In genomic region chr1:165459503-165460181, GRCm38 (mm10) we compare ENCODE assay signal across 8 mouse cellular contexts. TPM values are rescaled to one million over a fixed set of nuclear protein-coding genes. Genes with fewer than 3 reads are reported as not detected.
DNase-seq lines count a peak whose midpoint lies in the region; ATAC-seq and TF ChIP-seq lines count a peak whose summit lies in the region.

No protein-coding gene starts in this region.

- H3K9me3 ChIP-seq in heart, embryonic 13.5 days, result no peaks in the 10 kb centered on the region
- no peaks in the 10 kb centered on the region for H3K9me3 ChIP-seq in liver, embryonic 13.5 days (replicated peaks)
- H3K9me3 ChIP-seq in stomach, postnatal 0 days (ENCODE audit: control insufficient read depth, low read length), result no peaks in the 10 kb centered on the region

- peaks cover 2% of the 10 kb centered on the region; the same call in 1 of the 2 replicates for H3K4me1 ChIP-seq in bone marrow macrophage, adult 2 months (ENCODE audit: control insufficient read depth, insufficient read depth, low read length)
- peaks cover 26% of the 10 kb centered on the region for H3K4me1 ChIP-seq in heart, embryonic 13.5 days
- H3K4me1 ChIP-seq in liver, embryonic 13.5 days (replicated peaks), result peaks cover 41% of the 10 kb centered on the region
- no peaks in the 10 kb centered on the region for H3K4me1 ChIP-seq in stomach, postnatal 0 days (replicated peaks; ENCODE audit: control insufficient read depth, insufficient read depth)

- TF ChIP-seq EP300 in stomach, postnatal 0 days (optimal IDR thresholded peaks at IDR 0.05), result no peak

- no peaks in the 10 kb centered on the region for H3K36me3 ChIP-seq in heart, embryonic 13.5 days
- no peaks in the 10 kb centered on the region for H3K36me3 ChIP-seq in liver, embryonic 13.5 days
- H3K36me3 ChIP-seq in stomach, postnatal 0 days (ENCODE audit: control insufficient read depth, insufficient read depth, low read length), result no peaks in the 10 kb centered on the region

- H3K9ac ChIP-seq in heart, embryonic 13.5 days, result peak overlapping the region; percentile 95
- H3K9ac ChIP-seq in liver, embryonic 13.5 days, result peak overlapping the region; percentile 95
- peak overlapping the region; percentile 90 for H3K9ac ChIP-seq in stomach, postnatal 0 days (ENCODE audit: low read length)

- TF ChIP-seq CTCF in bone marrow macrophage, adult 2 months (IDR thresholded peaks at IDR 0.05; ENCODE audit: low read depth, low read length), result no peak
- no peak for TF ChIP-seq CTCF in stomach, postnatal 0 days (IDR thresholded peaks at IDR 0.05; ENCODE audit: low read depth)

- H3K27ac ChIP-seq in bone marrow macrophage, adult 2 months (ENCODE audit: insufficient read depth, low read depth, low read length), result peak overlapping the region; percentile 24; the same call in 1 of the 2 replicates
- H3K27ac ChIP-seq in heart, embryonic 13.5 days (replicated peaks), result peak overlapping the region; percentile 99
- H3K27ac ChIP-seq in liver, embryonic 13.5 days, result peak overlapping the region; percentile 99
- H3K27ac ChIP-seq in stomach, postnatal 0 days (replicated peaks), result peak overlapping the region; percentile 97

- H3K4me3 ChIP-seq in bone marrow macrophage, adult 2 months (ENCODE audit: insufficient read depth, low read length), result peak overlapping the region; percentile 90
- H3K4me3 ChIP-seq in heart, embryonic 13.5 days, result peak overlapping the region; percentile 96
- H3K4me3 ChIP-seq in liver, embryonic 13.5 days (replicated peaks), result peak overlapping the region; percentile 86
- H3K4me3 ChIP-seq in stomach, postnatal 0 days (ENCODE audit: low read depth, low read length), result peak overlapping the region; percentile 84

- DNase-seq in B cell, adult 2 months, result peak; percentile 51 to 58
- DNase-seq in kidney, postnatal 10 days, result peak; percentile 76
- DNase-seq in liver, embryonic 13.5 days, result peak; percentile 55
- peak; percentile 65 for DNase-seq in neural tube, embryonic 10.5 days (ENCODE audit: extremely low spot score, low spot score)
- DNase-seq in stomach, postnatal 0 days (ENCODE audit: low spot score), result peak; percentile 68

- peak overlapping the region; percentile 81 for H3K4me2 ChIP-seq in heart, embryonic 13.5 days
- H3K4me2 ChIP-seq in liver, embryonic 13.5 days, result peak overlapping the region; percentile 80
- peak overlapping the region; percentile 77 for H3K4me2 ChIP-seq in stomach, postnatal 0 days (replicated peaks; ENCODE audit: low read depth)

- ATAC-seq in erythroblast, adult 5-6 weeks (replicated peaks; ENCODE audit: low FRiP score, poor library complexity, severe bottlenecking), result peak; percentile 31
- no peak for ATAC-seq in heart, embryonic 13.5 days (ENCODE audit: extremely low read depth, insufficient number of reproducible peaks, low FRiP score, low TSS enrichment)
- ATAC-seq in liver, embryonic 13.5 days (ENCODE audit: low read depth), result peak; percentile 4
- ATAC-seq in stomach, postnatal 0 days (ENCODE audit: low FRiP score, low TSS enrichment), result peak; percentile 1; the same call in 1 of the 2 replicates

- no peaks in the 10 kb centered on the region for H3K27me3 ChIP-seq in heart, embryonic 13.5 days (replicated peaks)
- no peaks in the 10 kb centered on the region for H3K27me3 ChIP-seq in liver, embryonic 13.5 days
- no peaks in the 10 kb centered on the region for H3K27me3 ChIP-seq in stomach, postnatal 0 days (ENCODE audit: control insufficient read depth, insufficient read depth, low read length)

- WGBS in heart, embryonic 13.5 days, result under 1% methylated on average over 58 of the region's 60 CpGs
- under 1% methylated on average over 57 of the region's 60 CpGs for WGBS in liver, embryonic 13.5 days (ENCODE audit: insufficient replicate concordance)
- WGBS in stomach, postnatal 0 days, result under 1% methylated on average over 57 of the region's 60 CpGs

- TF ChIP-seq POLR2A in bone marrow macrophage, adult 2 months (IDR thresholded peaks at IDR 0.05; ENCODE audit: borderline replicate concordance, low read depth, low read length), result no peak

RNA-seq across cellular contexts. Expression of gene Dcaf6, which starts 0.6 kb away (rescaled TPM):
- 27.1 and 27.6 TPM in 2 replicates for polyA plus RNA-seq in bone marrow macrophage, adult 2 months (2012; ENCODE audit: insufficient read depth, insufficient read length, missing spikeins)
- 279 and 286 TPM in 2 replicates for total RNA-seq in erythroblast, adult 5-6 weeks (2015; ENCODE audit: low replicate concordance)
- total RNA-seq in erythroblast, adult 5-6 weeks (2017; ENCODE audit: low replicate concordance), result 422 and 486 TPM in 2 replicates
- polyA plus RNA-seq in heart, embryonic 13.5 days (2015; fragmentation: Nextera tagmentation; extraction: Ambion mirVana), result 15.2 and 17.2 TPM in 2 replicates
- 13.2 and 15.6 TPM in 2 replicates for polyA plus RNA-seq in liver, embryonic 13.5 days (2015; fragmentation: Nextera tagmentation; extraction: Ambion mirVana)
- 9.4 and 9.6 TPM in 2 replicates for polyA plus RNA-seq in stomach, postnatal 0 days (2015; fragmentation: Nextera tagmentation; extraction: Ambion mirVana)

RNA-seq across cellular contexts. Expression of gene Mpc2, which starts 0.8 kb away (rescaled TPM):
- 86.6 and 102 TPM in 2 replicates for polyA plus RNA-seq in bone marrow macrophage, adult 2 months (2012; ENCODE audit: insufficient read depth, insufficient read length, missing spikeins)
- 195 and 257 TPM in 2 replicates for total RNA-seq in erythroblast, adult 5-6 weeks (2015; ENCODE audit: low replicate concordance)
- 180 and 286 TPM in 2 replicates for total RNA-seq in erythroblast, adult 5-6 weeks (2017; ENCODE audit: low replicate concordance)
- polyA plus RNA-seq in heart, embryonic 13.5 days (2015; fragmentation: Nextera tagmentation; extraction: Ambion mirVana), result 223 and 234 TPM in 2 replicates
- polyA plus RNA-seq in liver, embryonic 13.5 days (2015; fragmentation: Nextera tagmentation; extraction: Ambion mirVana), result 230 and 248 TPM in 2 replicates
- 218 and 228 TPM in 2 replicates for polyA plus RNA-seq in stomach, postnatal 0 days (2015; fragmentation: Nextera tagmentation; extraction: Ambion mirVana)

RNA-seq across cellular contexts. Expression of gene Adcy10, which starts 25.3 kb away (rescaled TPM):
- not detected in 2 replicates for polyA plus RNA-seq in bone marrow macrophage, adult 2 months (2012; ENCODE audit: insufficient read depth, insufficient read length, missing spikeins)
- total RNA-seq in erythroblast, adult 5-6 weeks (2015; ENCODE audit: low replicate concordance), result 4.4 TPM in 1 of 2 replicates, not detected in the other
- total RNA-seq in erythroblast, adult 5-6 weeks (2017; ENCODE audit: low replicate concordance), result 0.60 and 2.8 TPM in 2 replicates
- polyA plus RNA-seq in heart, embryonic 13.5 days (2015; fragmentation: Nextera tagmentation; extraction: Ambion mirVana), result 0.03 TPM in 1 of 2 replicates, not detected in the other
- polyA plus RNA-seq in liver, embryonic 13.5 days (2015; fragmentation: Nextera tagmentation; extraction: Ambion mirVana), result 0.05 TPM in 1 of 2 replicates, not detected in the other
- 0.02 TPM in 1 of 2 replicates, not detected in the other for polyA plus RNA-seq in stomach, postnatal 0 days (2015; fragmentation: Nextera tagmentation; extraction: Ambion mirVana)

Comparison
In these comparisons a context has a peak if more than half of its experiments do, and no peak if none do; other contexts are left out.
1. H3K27ac ChIP-seq: peak in every context shown above with its lines; median percentile 99 in heart, embryonic 13.5 days; 99 in liver, embryonic 13.5 days; 97 in stomach, postnatal 0 days; 24 in bone marrow macrophage, adult 2 months.